ENCODE assay signal across 1 mouse cellular context in genomic region chr6:88249231-88249630, GRCm38 (mm10).
TF ChIP-seq lines count a peak whose summit lies in the region.

No protein-coding gene starts in this region.

TF ChIP-seq in MEL, 35 proteins besides CTCF, POLR2A, EP300 and RAD21 (continued from another document):
- no peak for TF ChIP-seq NELFE (IDR thresholded peaks at IDR 0.05; ENCODE audit: low read depth, low read length)
- TF ChIP-seq POLR2AphosphoS2 (IDR thresholded peaks at IDR 0.05; ENCODE audit: low read length): no peak
- no peak for TF ChIP-seq MAZ (IDR thresholded peaks at IDR 0.05; ENCODE audit: low read depth, low read length)
- no peak for TF ChIP-seq MXI1 (IDR thresholded peaks at IDR 0.05; ENCODE audit: low read depth, low read length)
- TF ChIP-seq NRF1 (IDR thresholded peaks at IDR 0.05; ENCODE audit: insufficient read depth, low read depth, low read length, poor library complexity, severe bottlenecking): no peak
TF ChIP-seq in MEL: peak in this region for 0.
